Mouse (Mus musculus): ENCODE measurements around the gene Fkbpl. TPM values are rescaled to one million over a fixed set of nuclear protein-coding genes. Genes with fewer than 3 reads are reported as not detected.

Gene Fkbpl
- polyA plus RNA-seq, 2 experiments from 2014 or later: 3.5 to 5.4 TPM

- peak; percentile 66 for ATAC-seq
These were observed 17.2 kb upstream of the Fkbpl start for GRCm38 (mm10) chr17:34627093-34627942.

GRCm38 (mm10) chr17:34627943-34628643 is 16.5 kb upstream of the Fkbpl start, which contains the start of gene Ppt2:
Gene Ppt2, minus strand, starts transcription at chr17:34628510.
- ATAC-seq: no peak

- no peak for ATAC-seq
These were observed 16.0 kb upstream of the Fkbpl start for GRCm38 (mm10) chr17:34628644-34628967.

GRCm38 (mm10) chr17:34629221-34629751 is 15.3 kb upstream of the Fkbpl start, which contains the start of gene Prrt1:
Gene Prrt1, plus strand, starts transcription at chr17:34629533.
- no peak for ATAC-seq

GRCm38 (mm10) chr17:34629796-34630603 is 14.6 kb upstream of the Fkbpl start:
- peak; percentile 45 for ATAC-seq

- ATAC-seq: no peak
These were observed 13.7 kb upstream of the Fkbpl start for GRCm38 (mm10) chr17:34630761-34631301.

- ATAC-seq: no peak
These were observed 12.9 kb upstream of the Fkbpl start for GRCm38 (mm10) chr17:34631647-34632046.

GRCm38 (mm10) chr17:34632261-34632691 is 12.3 kb upstream of the Fkbpl start:
- peak; percentile 44 for ATAC-seq

- ATAC-seq: no peak
These were observed 8.9 kb upstream of the Fkbpl start for GRCm38 (mm10) chr17:34635671-34636070.

GRCm38 (mm10) chr17:34637459-34637858 is 7.1 kb upstream of the Fkbpl start:
- ATAC-seq: no peak

- ATAC-seq: no peak
These were observed 4.9 kb upstream of the Fkbpl start for GRCm38 (mm10) chr17:34639461-34640255.

- no peak for ATAC-seq
These were observed 3.6 kb upstream of the Fkbpl start for GRCm38 (mm10) chr17:34640778-34641601.

GRCm38 (mm10) chr17:34641945-34642344 is 2.6 kb upstream of the Fkbpl start:
- no peak for ATAC-seq

GRCm38 (mm10) chr17:34643379-34643778 is 1.2 kb upstream of the Fkbpl start:
- ATAC-seq: no peak

GRCm38 (mm10) chr17:34643944-34644343 is 620 bp upstream of the Fkbpl start:
- ATAC-seq: no peak

- no peak for ATAC-seq
These were observed 779 bp downstream of the Fkbpl start for GRCm38 (mm10) chr17:34645256-34645829.

GRCm38 (mm10) chr17:34645831-34646511 is 1.4 kb downstream of the Fkbpl start:
- ATAC-seq: no peak

- peak; percentile 98 for ATAC-seq
These were observed 2.6 kb downstream of the Fkbpl start, which contains the start of gene Atf6b for GRCm38 (mm10) chr17:34646906-34647787. Gene Atf6b, plus strand, starts transcription at chr17:34647146.
